Mouse (Mus musculus) thymus, adult 2 months (tissue): Measurements from ENCODE around the gene 5730522E02Rik.

Experiments used
- CTCF ChIP-seq: fragments of 200-500 bp; IDR thresholded peaks from 2 replicates; pipeline ENCODE4 v1.5.1; 2012; ENCODE audit warnings: mild to moderate bottlenecking, control low read depth, low read length, moderate library complexity, borderline replicate concordance; ENCODE audit not compliant: control insufficient read depth, poor library complexity, insufficient read depth; ENCODE audit errors: extremely low read depth
- POLR2A ChIP-seq: fragments of 200-500 bp; IDR thresholded peaks from 2 replicates; pipeline ENCODE4 v1.6.1; 2012; ENCODE audit warnings: mild to moderate bottlenecking, low read length, control low read depth, moderate library complexity; ENCODE audit not compliant: control insufficient read depth, poor library complexity, insufficient read depth; ENCODE audit errors: extremely low read depth

- TF ChIP-seq POLR2A = no peak
- no peak for TF ChIP-seq CTCF
These were observed 45.8 kb downstream of the 5730522E02Rik start for GRCm38 (mm10) chr11:26164651-26165259.
